Mouse (Mus musculus) CD4-positive, CD25-positive, alpha-beta regulatory T cell, adult 4 months (primary cell): ENCODE data around the gene Adgrl4. TPM values are rescaled to one million over a fixed set of nuclear protein-coding genes. Genes with fewer than 3 reads are reported as not detected.

Source experiments
- ATAC-seq: one replicate; pipeline ENCODE4 v1.8.0; 2017
- polyA plus RNA-seq, 2 experiments: library from polyadenylated mRNA; unstranded; fragments of 100-300 nt; shearing (Covaris generic); gene quantifications; one replicate each; pipeline ENCODE4 v1.2.1; 2017

The Adgrl4 gene
- polyA plus RNA-seq, 2 experiments from 2014 or later = not detected

- no peak for ATAC-seq
These were observed 67.9 kb downstream of the Adgrl4 start for GRCm38 (mm10) chr3:151505606-151506005.

GRCm38 (mm10) chr3:151511184-151511583 is 73.5 kb downstream of the Adgrl4 start:
- no peak for ATAC-seq

GRCm38 (mm10) chr3:151547182-151547581 is 109.5 kb downstream of the Adgrl4 start:
- no peak for ATAC-seq

- no peak for ATAC-seq
These were observed 113.3 kb downstream of the Adgrl4 start for GRCm38 (mm10) chr3:151551002-151551401.

- ATAC-seq = no peak
These were observed 118.9 kb downstream of the Adgrl4 start for GRCm38 (mm10) chr3:151556635-151557034.

- no peak for ATAC-seq
These were observed 119.4 kb downstream of the Adgrl4 start for GRCm38 (mm10) chr3:151557125-151557524.

GRCm38 (mm10) chr3:151557607-151558006 is 119.9 kb downstream of the Adgrl4 start:
- no peak for ATAC-seq

GRCm38 (mm10) chr3:151558374-151558773 is 120.7 kb downstream of the Adgrl4 start:
- no peak for ATAC-seq

- no peak for ATAC-seq
These were observed 128.3 kb downstream of the Adgrl4 start for GRCm38 (mm10) chr3:151565664-151566621.

GRCm38 (mm10) chr3:151566629-151567028 is 128.9 kb downstream of the Adgrl4 start:
- no peak for ATAC-seq

GRCm38 (mm10) chr3:151567541-151567940 is 129.9 kb downstream of the Adgrl4 start:
- ATAC-seq = no peak

- ATAC-seq = no peak
These were observed 134.4 kb downstream of the Adgrl4 start for GRCm38 (mm10) chr3:151572089-151572488.

- ATAC-seq = no peak
These were observed 137.6 kb downstream of the Adgrl4 start for GRCm38 (mm10) chr3:151575292-151575691.

GRCm38 (mm10) chr3:151576155-151576554 is 138.5 kb downstream of the Adgrl4 start:
- no peak for ATAC-seq

GRCm38 (mm10) chr3:151591904-151592303 is 154.2 kb downstream of the Adgrl4 start:
- ATAC-seq = no peak
